Mouse (Mus musculus) megakaryocyte, adult 5-6 weeks (primary cell): ENCODE measurements around the gene 4932438A13Rik. TPM values are rescaled to one million over a fixed set of nuclear protein-coding genes. Genes with fewer than 3 reads are reported as not detected.
A peak's percentile ranks its signal among the peaks of the same experiment; 100 is the strongest.

Experiments
- ATAC-seq: 2 replicates; pipeline ENCODE4 v1.8.0; 2016; ENCODE audit warnings: mild to moderate bottlenecking, inconsistent platforms; ENCODE audit not compliant: poor library complexity, severe bottlenecking
- total RNA-seq, 2 experiments: library from RNA; stranded (forward) in 1 of 2; stranded (reverse) in 1 of 2; fragments of 153-499, 151-499 nt in 1 of 2; fragments of 221-1000, 200-1000 nt in 1 of 2; gene quantifications; 2 replicates each; pipeline versions ENCODE4 v1.2.3 to v1.2.4; 2015 to 2017

Gene 4932438A13Rik
- total RNA-seq (2015) (63.4 and 87.8 TPM in 2 replicates), total RNA-seq (2017) (35.7 and 50.4 TPM in 2 replicates)

GRCm38 (mm10) chr3:36862721-36863275 lies at the start of gene 4932438A13Rik:
Gene 4932438A13Rik (plus strand): TSS chr3:36863104.
- peak; percentile 98 for ATAC-seq

GRCm38 (mm10) chr3:36816633-36817032 lies 46.3 kb upstream of the 4932438A13Rik start:
- ATAC-seq = peak; percentile 27; the same call in 1 of the 2 replicates

GRCm38 (mm10) chr3:36819402-36819801 lies 43.5 kb upstream of the 4932438A13Rik start:
- ATAC-seq = no peak

GRCm38 (mm10) chr3:36821037-36821436 lies 41.9 kb upstream of the 4932438A13Rik start:
- no peak for ATAC-seq

GRCm38 (mm10) chr3:36825098-36825497 lies 37.8 kb upstream of the 4932438A13Rik start:
- no peak for ATAC-seq

- no peak for ATAC-seq
Observed at GRCm38 (mm10) chr3:36825554-36825953, 37.4 kb upstream of the 4932438A13Rik start.

- no peak for ATAC-seq
Observed at GRCm38 (mm10) chr3:36827274-36828025, 35.5 kb upstream of the 4932438A13Rik start.

- ATAC-seq = peak; percentile 60
Observed at GRCm38 (mm10) chr3:36830218-36830617, 32.7 kb upstream of the 4932438A13Rik start.

GRCm38 (mm10) chr3:36834426-36834825 lies 28.5 kb upstream of the 4932438A13Rik start:
- no peak for ATAC-seq

- ATAC-seq = no peak
Observed at GRCm38 (mm10) chr3:36834832-36835231, 28.1 kb upstream of the 4932438A13Rik start.

- ATAC-seq = no peak
Observed at GRCm38 (mm10) chr3:36835525-36836203, 27.2 kb upstream of the 4932438A13Rik start.

- ATAC-seq = no peak
Observed at GRCm38 (mm10) chr3:36836833-36837232, 26.1 kb upstream of the 4932438A13Rik start.

- ATAC-seq = peak; percentile 99
Observed at GRCm38 (mm10) chr3:36840650-36841555, 22.0 kb upstream of the 4932438A13Rik start.

GRCm38 (mm10) chr3:36853733-36854440 lies 9.0 kb upstream of the 4932438A13Rik start:
- peak; percentile 93 for ATAC-seq

GRCm38 (mm10) chr3:36861411-36862410 lies 1.2 kb upstream of the 4932438A13Rik start:
- 0 out of 2 replicates have a peak, but pooled peaks have one; percentile 16 for ATAC-seq

- no peak; the same call in 1 of the 2 replicates for ATAC-seq
Observed at GRCm38 (mm10) chr3:36863427-36863826, 523 bp downstream of the 4932438A13Rik start.

GRCm38 (mm10) chr3:36863881-36864280 lies 977 bp downstream of the 4932438A13Rik start:
- ATAC-seq = no peak

GRCm38 (mm10) chr3:36864466-36864865 lies 1.6 kb downstream of the 4932438A13Rik start:
- ATAC-seq = no peak

- no peak for ATAC-seq
Observed at GRCm38 (mm10) chr3:36905372-36905771, 42.5 kb downstream of the 4932438A13Rik start.
